Mouse (Mus musculus) CD4-positive, CD25-positive, alpha-beta regulatory T cell (primary cell): ENCODE measurements around the gene Slc26a6. TPM values are rescaled to one million over a fixed set of nuclear protein-coding genes. Genes with fewer than 3 reads are reported as not detected.

ENCODE experiments used
- polyA plus RNA-seq: library from polyadenylated mRNA; unstranded; fragments of 100-300 nt; shearing (Covaris generic); gene quantifications from one replicate; pipeline ENCODE4 v1.2.1, GENCODE M21; 2017

Gene Slc26a6
- polyA plus RNA-seq, result 19.4 TPM

GRCm38 (mm10) chr9:108852976-108853375 lies at the start of gene Slc26a6:
TSS of gene Slc26a6 (plus strand) at chr9:108853283.

GRCm38 (mm10) chr9:108808163-108808665 lies 44.9 kb upstream of the Slc26a6 start, which contains the start of gene Nckipsd:
TSS of gene Nckipsd (plus strand) at chr9:108808368.

GRCm38 (mm10) chr9:108825820-108826699 lies 27.0 kb upstream of the Slc26a6 start, which contains the start of gene Celsr3:
TSS of gene Celsr3 (plus strand) at chr9:108826320.

GRCm38 (mm10) chr9:108914491-108914890 lies 61.4 kb downstream of the Slc26a6 start, which contains the start of gene Tmem89:
TSS of gene Tmem89 (plus strand) at chr9:108914619.

GRCm38 (mm10) chr9:108936418-108937364 lies 83.6 kb downstream of the Slc26a6 start, which contains the start of gene Uqcrc1:
TSS of gene Uqcrc1 (plus strand) at chr9:108936633.

GRCm38 (mm10) chr9:108953081-108953636 lies 100.1 kb downstream of the Slc26a6 start, which contains the start of gene Col7a1:
TSS of gene Col7a1 (plus strand) at chr9:108953586.

Other genes starting within 250 kb of the Slc26a6 start
- gene Arih2, start 203.9 kb upstream of the Slc26a6 start, polyA plus RNA-seq, result 91.3 TPM
- 53.7 TPM for gene Slc25a20, start 191.2 kb upstream of the Slc26a6 start, polyA plus RNA-seq
- 11.2 TPM for gene Prkar2a, start 164.0 kb upstream of the Slc26a6 start, polyA plus RNA-seq
- gene Ip6k2, start 69.5 kb upstream of the Slc26a6 start, polyA plus RNA-seq, result 17.6 TPM
- 16.4 TPM for gene Nckipsd, start 44.9 kb upstream of the Slc26a6 start, polyA plus RNA-seq
- gene Celsr3, start 27.0 kb upstream of the Slc26a6 start, polyA plus RNA-seq, result 0.01 TPM
- not detected for gene Tmem89, start 61.3 kb downstream of the Slc26a6 start, polyA plus RNA-seq
- 354 TPM for gene Uqcrc1, start 83.3 kb downstream of the Slc26a6 start, polyA plus RNA-seq
- 0.14 TPM for gene Col7a1, start 100.3 kb downstream of the Slc26a6 start, polyA plus RNA-seq
- not detected for gene Ucn2, start 132.7 kb downstream of the Slc26a6 start, polyA plus RNA-seq
- gene Pfkfb4, start 138.5 kb downstream of the Slc26a6 start, polyA plus RNA-seq, result 4.9 TPM
- 4,571 TPM for gene Shisa5, start 185.3 kb downstream of the Slc26a6 start, polyA plus RNA-seq
- 88.7 TPM for gene Trex1, start 206.5 kb downstream of the Slc26a6 start, polyA plus RNA-seq
- 26.6 TPM for gene Atrip, start 220.8 kb downstream of the Slc26a6 start, polyA plus RNA-seq
- gene Ccdc51, start 229.2 kb downstream of the Slc26a6 start, polyA plus RNA-seq, result 16.7 TPM
- 529 TPM for gene Tma7, start 229.3 kb downstream of the Slc26a6 start, polyA plus RNA-seq
- gene Plxnb1, start 242.1 kb downstream of the Slc26a6 start, polyA plus RNA-seq, result 2.9 TPM